Mouse (Mus musculus): ENCODE results near the gene Olfr1173. TPM values are rescaled to one million over a fixed set of nuclear protein-coding genes. Genes with fewer than 3 reads are reported as not detected.

Gene Olfr1173
- total RNA-seq (2021) = not detected
- long read RNA-seq, experiment 1 = 0 reads
- long read RNA-seq, experiment 2 = 0 reads

DNA sequence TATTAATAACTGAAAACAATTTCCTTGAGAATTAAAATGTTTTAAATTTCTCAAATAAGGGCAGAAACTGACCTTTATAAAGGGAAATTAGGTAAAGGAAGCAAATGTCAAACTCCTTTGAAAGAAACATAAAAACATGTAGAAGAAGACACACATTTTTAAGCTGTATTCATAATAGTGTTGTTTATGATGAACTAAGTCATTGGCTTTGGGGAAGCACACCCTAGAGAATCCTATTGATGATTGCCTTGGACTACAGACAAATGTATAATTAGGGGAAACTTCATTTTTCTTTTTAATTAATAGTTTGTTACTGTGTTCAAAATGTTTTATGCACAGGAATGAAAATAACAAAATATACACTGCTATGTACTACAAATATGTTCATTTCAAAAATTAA, at the start of gene Olfr1173:
Gene Olfr1173 (minus strand): TSS at position 101 of the 400 bp plus-strand sequence.
- no peak for DNase-seq

GRCm38 (mm10) chr2:88327115-88327514, 47.4 kb upstream of the Olfr1173 start, which contains the start of gene Olfr1175-ps:
Gene Olfr1175-ps, minus strand, starts transcription at chr2:88327215.
- DNase-seq = no peak

GRCm38 (mm10) chr2:88315035-88315434, 35.4 kb upstream of the Olfr1173 start, which contains the start of gene Olfr1174-ps:
Gene Olfr1174-ps, minus strand, starts transcription at chr2:88315135.
- DNase-seq = no peak

GRCm38 (mm10) chr2:88228234-88228633, 51.4 kb downstream of the Olfr1173 start, which contains the start of gene Olfr1170:
Gene Olfr1170, minus strand, starts transcription at chr2:88228334.
- DNase-seq = no peak

Other genes starting within 250 kb of the Olfr1173 start
- not detected for gene Olfr73, start 242.2 kb downstream of the Olfr1173 start, total RNA-seq (2021)
- not detected for gene Olfr1162, start 228.7 kb downstream of the Olfr1173 start, total RNA-seq (2021)
- gene Olfr1163, start 208.0 kb downstream of the Olfr1173 start, total RNA-seq (2021) = not detected
- not detected for gene Olfr1164, start 185.9 kb downstream of the Olfr1173 start, total RNA-seq (2021)
- not detected for gene Olfr1166, start 151.6 kb downstream of the Olfr1173 start, total RNA-seq (2021)
- not detected for gene Olfr1167, start 124.7 kb downstream of the Olfr1173 start, total RNA-seq (2021)
- not detected for gene Olfr1168, start 98.0 kb downstream of the Olfr1173 start, total RNA-seq (2021)
- not detected for gene Olfr1170, start 51.5 kb downstream of the Olfr1173 start, total RNA-seq (2021)
- gene Olfr1174-ps, start 35.3 kb upstream of the Olfr1173 start, total RNA-seq (2021) = not detected
- not detected for gene Olfr1175-ps, start 47.3 kb upstream of the Olfr1173 start, total RNA-seq (2021)
- not detected for gene Olfr1176, start 56.8 kb upstream of the Olfr1173 start, total RNA-seq (2021)
- gene Olfr1177-ps, start 66.6 kb upstream of the Olfr1173 start, total RNA-seq (2021) = not detected
- not detected for gene Olfr1178, start 107.2 kb upstream of the Olfr1173 start, total RNA-seq (2021)
- not detected for gene Olfr1179, start 126.6 kb upstream of the Olfr1173 start, total RNA-seq (2021)
- gene Olfr1180, start 139.3 kb upstream of the Olfr1173 start, total RNA-seq (2021) = not detected
- not detected for gene Olfr1181, start 146.3 kb upstream of the Olfr1173 start, total RNA-seq (2021)
- gene Gm13757, start 169.3 kb upstream of the Olfr1173 start, total RNA-seq (2021) = not detected
- gene Olfr1183, start 175.0 kb upstream of the Olfr1173 start, total RNA-seq (2021) = not detected
- gene Olfr1184, start 203.7 kb upstream of the Olfr1173 start, total RNA-seq (2021) = not detected
- not detected for gene Olfr1185-ps1, start 213.4 kb upstream of the Olfr1173 start, total RNA-seq (2021)
- gene Olfr1186, start 238.7 kb upstream of the Olfr1173 start, total RNA-seq (2021) = not detected